Mouse (Mus musculus) thymus, adult 2 months (tissue): ENCODE results near the gene Nup43. TPM values are rescaled to one million over a fixed set of nuclear protein-coding genes. Genes with fewer than 3 reads are reported as not detected.

Experiments
- DNase-seq: peaks from one replicate; pipeline ENCODE4 v3.0.0; 2021
- H3K27ac ChIP-seq: fragments of 200-500 bp; 2 replicates; pipeline ENCODE4 v1.5.1; 2012; ENCODE audit warnings: low read length, control low read depth; ENCODE audit not compliant: control insufficient read depth, insufficient read depth
- H3K27me3 ChIP-seq: fragments of 200-500 bp; 2 replicates; pipeline ENCODE4 v1.6.1; 2012; ENCODE audit warnings: mild to moderate bottlenecking, low read length, moderate library complexity, mixed read lengths; ENCODE audit not compliant: control insufficient read depth, insufficient read depth
- H3K36me3 ChIP-seq: fragments of 200-500 bp; 2 replicates; pipeline ENCODE4 v1.6.1; 2012; ENCODE audit warnings: mild to moderate bottlenecking, low read length, moderate library complexity; ENCODE audit not compliant: control insufficient read depth, insufficient read depth
- H3K4me1 ChIP-seq: fragments of 200-500 bp; replicated peaks from 2 replicates; pipeline ENCODE4 v1.6.1; 2012; ENCODE audit warnings: low read length; ENCODE audit not compliant: control insufficient read depth, insufficient read depth
- H3K4me3 ChIP-seq: fragments of 200-500 bp; 2 replicates; pipeline ENCODE4 v1.5.1; 2012; ENCODE audit warnings: mild to moderate bottlenecking, low read length, control low read depth, moderate library complexity; ENCODE audit not compliant: control insufficient read depth, insufficient read depth
- CTCF ChIP-seq: fragments of 200-500 bp; IDR thresholded peaks from 2 replicates; pipeline ENCODE4 v1.5.1; 2012; ENCODE audit warnings: mild to moderate bottlenecking, control low read depth, low read length, moderate library complexity, borderline replicate concordance; ENCODE audit not compliant: control insufficient read depth, poor library complexity, insufficient read depth; ENCODE audit errors: extremely low read depth
- POLR2A ChIP-seq: fragments of 200-500 bp; IDR thresholded peaks from 2 replicates; pipeline ENCODE4 v1.6.1; 2012; ENCODE audit warnings: mild to moderate bottlenecking, low read length, control low read depth, moderate library complexity; ENCODE audit not compliant: control insufficient read depth, poor library complexity, insufficient read depth; ENCODE audit errors: extremely low read depth
- WGBS: fragments of 180-500 bp; shearing (Covaris S2); methylation state at CpG from one replicate; pipeline ENCODE4 v1.1.7; 2018; 5-methylcytosine and 5-hydroxymethylcytosine counted together
- polyA plus RNA-seq: library from polyadenylated mRNA; depleted of rRNA; stranded (reverse); fragments of >200 nt; gene quantifications from 2 replicates; pipeline ENCODE4 v1.2.3, GENCODE M21; 2012

Nup43 gene
- polyA plus RNA-seq, 1 experiment: 14.2 TPM

GRCm38 (mm10) chr10:7630286-7630685, 37.0 kb upstream of the Nup43 start:
- Histone ChIP-seq H3K27me3 (no peaks in the 10 kb centered on the region), H3K4me3 (no peak overlapping the region), H3K36me3 (0 out of 2 replicates have a peak, but pooled peaks cover 3% of the 10 kb centered on the region), H3K4me1 (peaks cover 13% of the 10 kb centered on the region), H3K27ac (no peak overlapping the region)
- TF ChIP-seq POLR2A: no peak
- no peak for TF ChIP-seq CTCF
- 12% methylated on average over 5 of the region's 5 CpGs for WGBS
- no peak for DNase-seq

- TF ChIP-seq CTCF (no peak), POLR2A (no peak)
- Histone ChIP-seq H3K4me3 (no peak overlapping the region), H3K27me3 (no peaks in the 10 kb centered on the region), H3K36me3 (0 out of 2 replicates have a peak, but pooled peaks cover 3% of the 10 kb centered on the region), H3K27ac (no peak overlapping the region; the same call in 1 of the 2 replicates), H3K4me1 (peaks cover 13% of the 10 kb centered on the region)
- DNase-seq: peak; percentile 15
- 29% methylated on average over 16 of the region's 16 CpGs for WGBS
Observed at GRCm38 (mm10) chr10:7630951-7631720, 36.2 kb upstream of the Nup43 start.

- no peak for DNase-seq
- 99% methylated on average over 12 of the region's 12 CpGs for WGBS
- Histone ChIP-seq H3K4me1 (no peaks in the 10 kb centered on the region), H3K27ac (no peak overlapping the region), H3K27me3 (no peaks in the 10 kb centered on the region), H3K4me3 (no peak overlapping the region), H3K36me3 (peaks cover 53% of the 10 kb centered on the region)
- TF ChIP-seq CTCF (no peak), POLR2A (no peak)
Observed at GRCm38 (mm10) chr10:7640366-7640765, 26.9 kb upstream of the Nup43 start.

GRCm38 (mm10) chr10:7645911-7646310, 21.4 kb upstream of the Nup43 start:
- TF ChIP-seq CTCF: no peak
- TF ChIP-seq POLR2A: no peak
- DNase-seq: no peak
- 99% methylated on average over 2 of the region's 2 CpGs for WGBS
- H3K4me3 ChIP-seq: no peak overlapping the region
- no peaks in the 10 kb centered on the region for H3K27me3 ChIP-seq
- peaks cover 42% of the 10 kb centered on the region for H3K36me3 ChIP-seq
- no peak overlapping the region for H3K27ac ChIP-seq
- H3K4me1 ChIP-seq: no peaks in the 10 kb centered on the region

GRCm38 (mm10) chr10:7649059-7649458, 18.2 kb upstream of the Nup43 start:
- Histone ChIP-seq H3K27ac (no peak overlapping the region), H3K4me1 (no peaks in the 10 kb centered on the region), H3K4me3 (no peak overlapping the region), H3K27me3 (no peaks in the 10 kb centered on the region), H3K36me3 (peaks cover 32% of the 10 kb centered on the region)
- 98% methylated on average over 4 of the region's 4 CpGs for WGBS
- no peak for DNase-seq
- TF ChIP-seq POLR2A: no peak
- no peak for TF ChIP-seq CTCF

GRCm38 (mm10) chr10:7651057-7651456, 16.2 kb upstream of the Nup43 start:
- Histone ChIP-seq H3K36me3 (peaks cover 25% of the 10 kb centered on the region), H3K4me1 (no peaks in the 10 kb centered on the region), H3K27me3 (no peaks in the 10 kb centered on the region), H3K4me3 (no peak overlapping the region), H3K27ac (no peak overlapping the region)
- WGBS: 97% methylated on average over 2 of the region's 2 CpGs
- no peak for DNase-seq
- no peak for TF ChIP-seq POLR2A
- no peak for TF ChIP-seq CTCF
